In the genomic region with DNA sequence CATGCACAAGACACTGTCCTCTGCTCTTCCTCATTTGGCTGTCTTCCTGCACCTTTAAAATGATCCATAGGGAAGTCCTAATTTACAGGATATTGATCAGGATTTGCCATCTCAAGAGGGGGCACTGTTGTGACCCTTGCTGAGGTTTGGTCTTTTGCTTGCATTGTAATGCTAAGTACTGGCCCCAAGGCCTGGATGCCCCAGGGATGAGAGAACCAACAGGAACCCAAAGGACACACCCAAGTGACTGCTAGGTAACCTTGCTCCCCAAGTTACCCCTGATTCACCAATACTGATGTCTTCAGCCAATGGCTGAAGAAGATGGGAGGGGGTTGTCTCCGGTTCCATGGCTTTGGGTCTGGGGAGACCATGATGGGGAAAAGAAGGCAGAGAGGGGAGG, we compare ENCODE assay signal across 19 mouse cellular contexts.
"Had no signal": no experiment of that assay in that cellular context is flagged by ENCODE, and none has a peak within 500 bp of the region (broad histone marks: within the 10 kb centered on the region; RNA-seq: fewer than 3 reads in every experiment).

No protein-coding gene starts in this region.

- DNase-seq: kidney, adult 18-20 months; kidney, adult 9 months; kidney, postnatal 14 days; layer of hippocampus, adult 9-11 months; layer of hippocampus, postnatal 36 days; lung, adult 2 months; retina, postnatal 1 day; right cerebral cortex, postnatal 25 days; spleen, adult 18-20 months; thymus, postnatal 25 days had no signal

- H3K27ac ChIP-seq: layer of hippocampus, adult 2 months; left cerebral cortex, adult 2 months; liver, embryonic 14.5 days; macrophage; midbrain, embryonic 12.5 days; midbrain, embryonic 15.5 days; neural tube, embryonic 12.5 days; neural tube, embryonic 15.5 days; stomach, embryonic 15.5 days had no signal

- H3K4me3 ChIP-seq: layer of hippocampus, adult 2 months; left cerebral cortex, adult 2 months; midbrain, embryonic 12.5 days; midbrain, embryonic 15.5 days; neural tube, embryonic 12.5 days; neural tube, embryonic 15.5 days; stomach, embryonic 15.5 days had no signal

- H3K9ac ChIP-seq: liver, embryonic 14.5 days; midbrain, embryonic 12.5 days; midbrain, embryonic 15.5 days; neural tube, embryonic 12.5 days; neural tube, embryonic 15.5 days; stomach, embryonic 15.5 days had no signal

- H3K27me3 ChIP-seq: midbrain, embryonic 12.5 days; midbrain, embryonic 15.5 days; neural tube, embryonic 12.5 days; neural tube, embryonic 15.5 days; stomach, embryonic 15.5 days had no signal

- ATAC-seq: midbrain, embryonic 15.5 days had no signal

- H3K36me3 ChIP-seq: midbrain, embryonic 12.5 days; midbrain, embryonic 15.5 days; neural tube, embryonic 12.5 days; neural tube, embryonic 15.5 days; stomach, embryonic 15.5 days had no signal

- H3K4me2 ChIP-seq: midbrain, embryonic 12.5 days; midbrain, embryonic 15.5 days; neural tube, embryonic 12.5 days; neural tube, embryonic 15.5 days; stomach, embryonic 15.5 days had no signal

- H3K9me3 ChIP-seq: midbrain, embryonic 12.5 days; midbrain, embryonic 15.5 days; neural tube, embryonic 12.5 days; neural tube, embryonic 15.5 days; stomach, embryonic 15.5 days had no signal
